Mouse (Mus musculus): ENCODE measurements around the gene Rcbtb1. TPM values are rescaled to one million over a fixed set of nuclear protein-coding genes. Genes with fewer than 3 reads are reported as not detected.

Gene Rcbtb1
- total and polyA plus RNA-seq, 3 experiments: 26.0 to 41.7 (median 31.7) TPM

DNA sequence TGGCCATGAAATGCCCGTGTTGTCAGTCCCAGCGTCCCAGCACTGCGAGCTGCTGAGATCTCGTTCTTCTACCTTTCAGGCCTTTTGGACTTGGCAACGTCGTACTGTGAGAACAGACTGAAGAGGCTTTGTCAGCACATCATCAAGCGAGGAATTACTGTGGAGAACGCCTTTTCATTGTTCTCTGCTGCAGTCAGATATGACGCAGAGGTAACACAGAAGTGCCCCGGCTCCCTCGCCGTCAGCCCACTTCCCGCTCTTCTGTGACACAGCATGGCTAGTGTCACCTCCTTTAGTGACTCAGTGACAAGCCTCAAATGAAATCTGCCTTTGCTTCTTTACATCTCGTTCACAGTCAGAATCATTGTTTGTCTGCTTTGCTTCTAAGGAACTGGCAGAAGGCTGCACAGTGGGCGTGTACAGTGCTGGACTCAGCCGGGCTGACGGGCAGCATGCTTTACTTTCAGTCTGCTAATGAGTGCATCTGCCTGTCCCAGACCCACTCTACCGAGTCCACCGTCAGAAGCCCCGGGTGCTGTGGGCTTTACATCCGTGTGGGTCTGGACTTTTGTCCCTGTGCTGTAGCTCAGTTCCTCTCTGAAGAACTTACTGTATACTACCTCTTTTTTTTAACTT, 29.4 kb downstream of the Rcbtb1 start:
- H3K4me2 ChIP-seq (ENCODE audit: insufficient read depth, low read depth, poor library complexity, severe bottlenecking): no peak overlapping the region
- DNase-seq (ENCODE audit: extremely low read depth): no peak
- H3K9ac ChIP-seq (ENCODE audit: insufficient read depth, low read depth): no peak overlapping the region
- in situ Hi-C loops (cut with MboI; ENCODE audit: low pct_ligation_motif_present, low pct_unique_long_range_greater_than_20kb, low sequenced_read_pairs): loop anchor here (25.0 kb wide), 1 partner anchor 332 kb away; no protein-coding TSS in a partner anchor
- H3K9me3 ChIP-seq (replicated peaks; ENCODE audit: low read length): no peaks in the 10 kb centered on the region
- H3K4me3 ChIP-seq (replicated peaks in 1 of 3; ENCODE audit: low read depth in 2 of 3, low read length in 2 of 3, poor library complexity in 1 of 3): no peak overlapping the region
- peaks cover 0 to 3% of the 10 kb centered on the region in 2 experiments; a peak in 1 of 4 replicates for H3K4me1 ChIP-seq (ENCODE audit: control insufficient read depth in 1 of 2, insufficient read depth in 2 of 2)
- TF ChIP-seq POLR2A (IDR thresholded peaks at IDR 0.05; ENCODE audit: low read depth, low read length): no peak
- no peak for TF ChIP-seq ZMIZ1 (IDR thresholded peaks at IDR 0.05; ENCODE audit: low read depth, low read length)
- TF ChIP-seq POLR2AphosphoS2 (IDR thresholded peaks at IDR 0.05; ENCODE audit: low read depth, low read length): no peak
- TF ChIP-seq JUN (IDR thresholded peaks at IDR 0.05; ENCODE audit: insufficient read depth, low read depth, low read length): no peak
- no peak for TF ChIP-seq EP300 (IDR thresholded peaks at IDR 0.05; ENCODE audit: low read length)
- TF ChIP-seq CTCF (conservative IDR thresholded peaks at IDR 0.05 in 1 of 2, IDR thresholded peaks at IDR 0.05 in 1 of 2; ENCODE audit: low read depth in 2 of 2, low read length in 2 of 2): no peak
- no peak for TF ChIP-seq MAZ (IDR thresholded peaks at IDR 0.05; ENCODE audit: low read depth, low read length)
- TF ChIP-seq MXI1 (IDR thresholded peaks at IDR 0.05; ENCODE audit: low read depth, low read length): no peak
- no peak for TF ChIP-seq KAT2A (IDR thresholded peaks at IDR 0.05; ENCODE audit: insufficient replicate concordance, low read length)
- no peaks in the 10 kb centered on the region for H3K27me3 ChIP-seq (replicated peaks)
- peaks cover 45 to 94% of the 10 kb centered on the region in 2 experiments for H3K36me3 ChIP-seq (replicated peaks in 1 of 2; ENCODE audit: control insufficient read depth in 1 of 2, insufficient read depth in 1 of 2, low read length in 1 of 2)
- dilution Hi-C loops (cut with MboI; ENCODE audit: extremely low pct_ligation_motif_present, extremely low pct_unique_long_range_greater_than_20kb, low sequenced_read_pairs): no loop called here
- H3K27ac ChIP-seq (ENCODE audit: insufficient read depth, low read depth): no peak overlapping the region
- H3K79me2 ChIP-seq (replicated peaks; ENCODE audit: control insufficient read depth, extremely low read depth, insufficient read depth, poor library complexity, severe bottlenecking): no peaks in the 10 kb centered on the region; the same call in 1 of the 2 replicates

DNA sequence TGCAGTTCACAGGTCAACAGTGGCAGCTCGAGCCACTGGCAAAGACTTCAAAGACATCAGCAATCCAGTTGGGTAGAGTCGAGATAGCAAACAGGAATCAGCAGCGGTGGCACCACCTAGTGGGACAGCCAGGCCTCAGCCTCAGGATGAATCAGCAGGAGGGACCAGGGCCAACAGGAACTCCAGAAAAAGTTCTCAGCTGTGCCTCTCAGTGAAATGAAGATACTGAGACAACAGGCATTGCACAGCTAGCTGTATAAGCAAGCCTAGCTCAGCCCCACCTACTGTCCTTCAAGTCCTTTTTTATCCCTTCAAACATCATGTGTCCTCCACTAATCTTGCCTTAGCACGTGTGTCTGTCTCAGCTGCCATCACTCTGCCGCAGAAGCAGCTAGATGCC, 31.0 kb downstream of the Rcbtb1 start:
- in situ Hi-C loops (cut with MboI; ENCODE audit: low pct_ligation_motif_present, low pct_unique_long_range_greater_than_20kb, low sequenced_read_pairs): loop anchor here (25.0 kb wide), 1 partner anchor 330 kb away; no protein-coding TSS in a partner anchor
- H3K9me3 ChIP-seq (replicated peaks; ENCODE audit: low read length): no peaks in the 10 kb centered on the region
- dilution Hi-C loops (cut with MboI; ENCODE audit: extremely low pct_ligation_motif_present, extremely low pct_unique_long_range_greater_than_20kb, low sequenced_read_pairs): no loop called here

DNA sequence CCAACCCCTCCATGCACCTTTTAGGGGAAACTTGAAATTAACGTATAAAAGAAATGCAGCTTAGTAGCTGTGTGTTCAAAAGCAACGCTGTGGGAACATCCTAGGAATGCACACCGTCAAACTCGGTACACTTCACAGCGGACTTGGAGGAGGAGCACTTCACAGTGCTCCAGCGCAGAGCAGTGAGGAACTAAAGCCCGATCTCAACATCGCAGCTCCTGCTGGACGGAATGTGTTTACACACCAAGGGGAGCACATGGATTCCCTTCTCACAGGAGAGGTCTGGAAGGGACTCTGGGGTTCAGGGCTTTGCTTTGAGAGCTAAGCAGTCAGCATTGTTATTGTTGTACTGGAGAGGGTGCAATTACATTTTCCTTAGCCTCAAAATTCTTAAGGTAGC, 32.6 kb downstream of the Rcbtb1 start:
- Histone ChIP-seq H3K79me2 (replicated peaks; ENCODE audit: control insufficient read depth, extremely low read depth, insufficient read depth, poor library complexity, severe bottlenecking) (no peaks in the 10 kb centered on the region), H3K4me2 (ENCODE audit: insufficient read depth, low read depth, poor library complexity, severe bottlenecking) (no peak overlapping the region), H3K4me1 (ENCODE audit: control insufficient read depth in 1 of 2, insufficient read depth in 2 of 2) (peaks cover 0 to 3% of the 10 kb centered on the region in 2 experiments; a peak in 1 of 4 replicates), H3K4me3 (replicated peaks in 1 of 3; ENCODE audit: low read depth in 2 of 3, low read length in 2 of 3, poor library complexity in 1 of 3) (no peak overlapping the region), H3K27me3 (replicated peaks) (no peaks in the 10 kb centered on the region), H3K36me3 (replicated peaks in 1 of 2; ENCODE audit: control insufficient read depth in 1 of 2, insufficient read depth in 1 of 2, low read length in 1 of 2) (peaks cover 40 to 81% of the 10 kb centered on the region in 2 experiments), H3K9me3 (replicated peaks; ENCODE audit: low read length) (no peaks in the 10 kb centered on the region), H3K9ac (ENCODE audit: insufficient read depth, low read depth) (no peak overlapping the region), H3K27ac (ENCODE audit: insufficient read depth, low read depth) (no peak overlapping the region)
- no peak for TF ChIP-seq ZC3H11A (IDR thresholded peaks at IDR 0.05; ENCODE audit: low read depth, low read length)
- no peak for TF ChIP-seq SMC3 (IDR thresholded peaks at IDR 0.05; ENCODE audit: low read depth, low read length)
- no peak for TF ChIP-seq ETS1 (conservative IDR thresholded peaks at IDR 0.05; ENCODE audit: low read depth, low read length)
- TF ChIP-seq MAX (IDR thresholded peaks at IDR 0.05; ENCODE audit: low read length): no peak
- TF ChIP-seq ELF1 (IDR thresholded peaks at IDR 0.05; ENCODE audit: low read depth, low read length): no peak
- TF ChIP-seq MAZ (IDR thresholded peaks at IDR 0.05; ENCODE audit: low read depth, low read length): no peak
- TF ChIP-seq ZMIZ1 (IDR thresholded peaks at IDR 0.05; ENCODE audit: low read depth, low read length): no peak
- TF ChIP-seq HCFC1 (IDR thresholded peaks at IDR 0.05; ENCODE audit: low read depth, low read length): no peak
- TF ChIP-seq RAD21 (IDR thresholded peaks at IDR 0.05; ENCODE audit: low read depth, low read length): no peak
- no peak for TF ChIP-seq MEF2A (IDR thresholded peaks at IDR 0.05; ENCODE audit: borderline replicate concordance, low read depth, low read length)
- no peak for TF ChIP-seq CTCF (conservative IDR thresholded peaks at IDR 0.05 in 1 of 2, IDR thresholded peaks at IDR 0.05 in 1 of 2; ENCODE audit: low read depth in 2 of 2, low read length in 2 of 2)
- no peak for TF ChIP-seq CHD2 (IDR thresholded peaks at IDR 0.05; ENCODE audit: low read length)
- no peak for TF ChIP-seq GABPA (IDR thresholded peaks at IDR 0.05; ENCODE audit: insufficient replicate concordance, low read depth, low read length)
- TF ChIP-seq POLR2AphosphoS2 (IDR thresholded peaks at IDR 0.05; ENCODE audit: low read depth, low read length): no peak
- no peak for TF ChIP-seq BHLHE40 (IDR thresholded peaks at IDR 0.05; ENCODE audit: low read depth, low read length)
- no peak for TF ChIP-seq JUN (IDR thresholded peaks at IDR 0.05; ENCODE audit: insufficient read depth, low read depth, low read length)
- TF ChIP-seq E2F4 (IDR thresholded peaks at IDR 0.05; ENCODE audit: insufficient replicate concordance, low read depth, low read length): no peak
- DNase-seq (ENCODE audit: extremely low read depth): no peak
- in situ Hi-C loops (cut with MboI; ENCODE audit: low pct_ligation_motif_present, low pct_unique_long_range_greater_than_20kb, low sequenced_read_pairs) (loop anchor here (25.0 kb wide), 1 partner anchor 329 kb away; no protein-coding TSS in a partner anchor), dilution Hi-C loops (cut with MboI; ENCODE audit: extremely low pct_ligation_motif_present, extremely low pct_unique_long_range_greater_than_20kb, low sequenced_read_pairs) (no loop called here)

More for the DNA sequence above, 31.0 kb downstream of the Rcbtb1 start:
- Histone ChIP-seq H3K4me1 (ENCODE audit: control insufficient read depth in 1 of 2, insufficient read depth in 2 of 2) (peaks cover 0 to 3% of the 10 kb centered on the region in 2 experiments; a peak in 1 of 4 replicates), H3K27ac (ENCODE audit: insufficient read depth, low read depth) (no peak overlapping the region), H3K4me3 (replicated peaks in 1 of 3; ENCODE audit: low read depth in 2 of 3, low read length in 2 of 3, poor library complexity in 1 of 3) (no peak overlapping the region), H3K4me2 (ENCODE audit: insufficient read depth, low read depth, poor library complexity, severe bottlenecking) (no peak overlapping the region), H3K36me3 (replicated peaks in 1 of 2; ENCODE audit: control insufficient read depth in 1 of 2, insufficient read depth in 1 of 2, low read length in 1 of 2) (peaks cover 45 to 84% of the 10 kb centered on the region in 2 experiments), H3K9ac (ENCODE audit: insufficient read depth, low read depth) (no peak overlapping the region), H3K27me3 (replicated peaks) (no peaks in the 10 kb centered on the region), H3K79me2 (replicated peaks; ENCODE audit: control insufficient read depth, extremely low read depth, insufficient read depth, poor library complexity, severe bottlenecking) (no peaks in the 10 kb centered on the region)
- TF ChIP-seq CTCF (conservative IDR thresholded peaks at IDR 0.05 in 1 of 2, IDR thresholded peaks at IDR 0.05 in 1 of 2; ENCODE audit: low read depth in 2 of 2, low read length in 2 of 2) (peak in 1 of 2 experiments; percentile 50; a peak in 2 of 4 replicates), CHD1 (IDR thresholded peaks at IDR 0.05; ENCODE audit: low read depth, low read length) (no peak), MXI1 (IDR thresholded peaks at IDR 0.05; ENCODE audit: low read depth, low read length) (no peak), RAD21 (IDR thresholded peaks at IDR 0.05; ENCODE audit: low read depth, low read length) (peak; percentile 45), EP300 (IDR thresholded peaks at IDR 0.05; ENCODE audit: low read length) (no peak), SMC3 (IDR thresholded peaks at IDR 0.05; ENCODE audit: low read depth, low read length) (peak; percentile 34), POLR2AphosphoS2 (IDR thresholded peaks at IDR 0.05; ENCODE audit: low read depth, low read length) (no peak)
- peak; percentile 31 for DNase-seq (ENCODE audit: extremely low read depth)

All from CH12.LX (cell line).